Mouse (Mus musculus) bone marrow macrophage, adult 2 months (primary cell): ENCODE measurements around the gene Mpp3. TPM values are rescaled to one million over a fixed set of nuclear protein-coding genes. Genes with fewer than 3 reads are reported as not detected.

Experiments
- H3K27ac ChIP-seq: 2 replicates; pipeline ENCODE4 v1.5.1; 2012; ENCODE audit warnings: low read depth, low read length; ENCODE audit not compliant: insufficient read depth
- H3K4me1 ChIP-seq: 2 replicates; pipeline ENCODE4 v1.6.1; 2012; ENCODE audit warnings: low read length; ENCODE audit not compliant: control insufficient read depth, insufficient read depth
- H3K4me3 ChIP-seq: 2 replicates; pipeline ENCODE4 v1.5.1; 2012; ENCODE audit warnings: mild to moderate bottlenecking, low read length, moderate library complexity; ENCODE audit not compliant: insufficient read depth
- CTCF ChIP-seq: IDR thresholded peaks from 2 replicates; pipeline ENCODE4 v1.5.1; 2012; ENCODE audit warnings: low read depth, mild to moderate bottlenecking, low read length, moderate library complexity
- POLR2A ChIP-seq: IDR thresholded peaks from 2 replicates; pipeline ENCODE4 v1.6.1; 2012; ENCODE audit warnings: mild to moderate bottlenecking, low read depth, low read length, borderline replicate concordance
- polyA plus RNA-seq: library from polyadenylated mRNA; stranded (reverse); fragments of >200 nt; gene quantifications from 2 replicates; pipeline ENCODE4 v1.2.4, GENCODE M21; 2012; ENCODE audit not compliant: missing spikeins, insufficient read depth, insufficient read length

Gene Mpp3
- polyA plus RNA-seq, 1 experiment, result not detected

DNA sequence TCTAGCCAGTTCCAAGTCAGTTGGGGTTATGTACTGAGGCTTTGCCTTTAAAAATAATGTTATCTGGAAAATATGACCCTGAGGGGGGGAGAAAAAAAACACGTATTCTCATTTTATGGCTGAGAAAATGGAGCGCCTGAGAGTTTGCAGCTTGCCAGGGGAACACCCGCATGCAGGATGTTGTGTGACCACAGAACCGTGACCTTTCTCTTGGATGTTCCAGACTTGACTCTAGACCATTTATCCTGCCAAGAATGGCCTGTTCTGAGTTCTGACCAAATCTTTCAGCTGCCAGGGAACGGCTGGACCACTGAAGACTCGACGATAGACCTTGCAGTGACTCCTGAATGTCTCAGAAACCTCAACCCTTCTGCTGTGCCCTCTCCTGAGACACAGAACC lies 24.9 kb upstream of the Mpp3 start:
- H3K27ac ChIP-seq, result no peak overlapping the region
- no peaks in the 10 kb centered on the region for H3K4me1 ChIP-seq
- H3K4me3 ChIP-seq, result no peak overlapping the region
- TF ChIP-seq CTCF, result no peak
- no peak for TF ChIP-seq POLR2A

DNA sequence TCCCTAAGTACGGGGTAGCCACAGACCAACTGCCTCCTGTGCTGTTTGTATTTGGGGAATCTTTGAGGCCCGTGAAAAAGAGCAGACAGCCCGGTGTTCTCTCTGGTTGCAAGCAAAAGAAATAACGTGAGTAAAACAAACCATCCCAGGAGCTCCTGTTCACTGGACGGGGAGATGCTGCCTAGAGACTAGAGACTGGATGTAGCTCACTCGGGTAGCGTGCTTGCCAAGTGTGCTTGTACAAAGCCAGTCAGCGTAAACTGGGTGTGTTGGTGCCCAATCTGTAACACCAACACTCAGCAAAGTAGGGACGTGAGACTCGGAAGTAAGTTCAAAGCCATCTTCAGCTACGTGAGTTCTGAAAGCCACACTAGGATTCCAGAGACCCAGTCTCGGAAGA lies 24.4 kb upstream of the Mpp3 start:
- H3K4me1 ChIP-seq, result no peaks in the 10 kb centered on the region
- H3K27ac ChIP-seq, result no peak overlapping the region
- TF ChIP-seq POLR2A (no peak), CTCF (no peak)
- no peak overlapping the region for H3K4me3 ChIP-seq

DNA sequence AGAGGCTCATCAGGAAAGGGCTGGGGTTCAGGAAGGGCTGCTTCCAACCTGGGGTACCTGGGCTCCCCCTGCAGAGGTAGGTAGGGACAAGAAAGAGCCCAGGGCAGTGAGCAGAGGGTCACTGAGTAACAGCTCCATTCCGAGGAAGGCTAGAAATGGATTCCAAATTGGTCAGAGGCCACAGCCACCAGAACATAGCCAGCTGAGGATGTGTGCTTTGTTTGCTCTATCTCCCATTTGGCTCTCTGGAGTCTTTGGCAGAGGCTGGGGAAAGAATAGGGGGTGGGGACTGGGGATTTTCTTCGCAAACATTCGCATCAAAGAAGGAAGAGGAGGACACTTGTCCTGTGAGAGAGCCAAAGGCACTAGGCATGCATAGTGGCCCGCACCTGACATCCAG lies 23.7 kb upstream of the Mpp3 start:
- Histone ChIP-seq H3K4me3 (no peak overlapping the region), H3K4me1 (no peaks in the 10 kb centered on the region), H3K27ac (no peak overlapping the region)
- TF ChIP-seq POLR2A (no peak), CTCF (no peak)

DNA sequence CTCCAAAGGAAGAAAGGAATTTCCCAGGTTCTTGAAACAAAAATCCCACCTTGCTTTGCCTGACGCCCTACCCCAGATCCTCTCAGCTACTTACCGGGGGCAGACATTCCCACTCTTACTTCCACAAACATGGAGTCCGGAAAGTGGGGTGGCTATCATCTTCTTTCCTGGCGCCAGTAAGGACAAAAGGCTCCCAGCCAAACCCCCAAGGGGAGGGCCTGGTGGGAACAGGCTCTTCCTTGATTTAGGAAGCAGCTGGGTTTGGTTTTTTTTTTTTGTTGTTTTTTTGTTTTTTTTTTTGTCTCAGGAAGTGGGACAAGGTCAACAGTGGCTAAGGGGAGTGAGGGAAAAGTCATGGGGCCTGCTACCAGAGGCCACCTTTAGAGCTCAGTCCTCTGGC lies 23.3 kb upstream of the Mpp3 start:
- Histone ChIP-seq H3K4me3 (no peak overlapping the region), H3K4me1 (no peaks in the 10 kb centered on the region), H3K27ac (no peak overlapping the region)
- no peak for TF ChIP-seq POLR2A

DNA sequence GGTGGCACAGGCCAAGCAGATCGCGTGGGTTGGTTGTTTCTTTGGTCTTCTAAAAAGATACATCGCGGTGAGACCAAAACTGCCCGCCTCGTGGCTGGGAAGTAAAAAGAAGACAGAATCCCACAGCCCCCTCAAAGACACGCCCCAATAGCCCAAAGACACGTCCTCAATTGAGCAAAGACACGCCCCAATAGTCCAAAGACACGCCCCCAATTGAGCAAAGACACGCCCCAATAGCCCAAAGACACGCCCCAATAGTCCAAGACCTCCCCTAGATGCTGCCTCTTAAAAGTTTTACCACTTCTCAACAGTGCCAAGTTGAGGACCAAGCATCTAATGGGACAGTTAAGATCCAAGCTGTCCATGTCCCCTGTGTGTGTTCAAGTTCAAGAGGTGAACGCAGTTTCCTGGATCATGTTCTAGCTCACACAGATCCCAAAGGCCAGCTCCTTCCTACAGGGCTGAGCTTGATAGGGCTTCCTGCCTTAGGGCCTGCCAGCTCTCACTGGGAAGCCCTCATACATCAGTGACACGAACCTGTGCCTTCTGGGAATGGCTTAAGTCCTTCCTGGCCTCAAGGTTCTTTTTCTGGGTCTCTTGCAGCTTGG lies 21.7 kb upstream of the Mpp3 start:
- H3K4me3 ChIP-seq, result no peak overlapping the region
- H3K4me1 ChIP-seq, result no peaks in the 10 kb centered on the region
- no peak overlapping the region for H3K27ac ChIP-seq
- TF ChIP-seq POLR2A, result no peak
- TF ChIP-seq CTCF, result no peak

DNA sequence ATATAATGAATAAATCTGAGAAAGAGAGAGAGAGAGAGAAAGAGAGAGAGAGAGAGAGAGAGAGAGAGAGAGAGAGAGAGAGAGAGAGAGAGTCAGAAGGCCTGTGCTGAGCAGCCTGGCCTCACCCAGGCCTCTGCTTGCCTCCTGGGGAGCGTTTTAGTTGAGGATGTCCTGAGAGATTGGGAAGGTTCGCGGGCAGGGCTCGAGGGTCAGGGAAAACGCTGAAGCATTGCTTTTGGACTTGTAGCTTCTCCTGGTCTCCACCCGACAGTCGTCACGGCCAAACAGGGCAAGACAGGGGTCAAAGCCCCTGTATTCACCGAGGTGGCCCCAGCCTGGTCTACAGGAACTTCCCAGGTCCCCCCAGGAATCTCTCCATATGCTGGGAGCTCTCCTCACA lies 18.3 kb upstream of the Mpp3 start:
- TF ChIP-seq CTCF, result no peak
- Histone ChIP-seq H3K4me3 (no peak overlapping the region), H3K27ac (no peak overlapping the region), H3K4me1 (peaks cover 2% of the 10 kb centered on the region)

DNA sequence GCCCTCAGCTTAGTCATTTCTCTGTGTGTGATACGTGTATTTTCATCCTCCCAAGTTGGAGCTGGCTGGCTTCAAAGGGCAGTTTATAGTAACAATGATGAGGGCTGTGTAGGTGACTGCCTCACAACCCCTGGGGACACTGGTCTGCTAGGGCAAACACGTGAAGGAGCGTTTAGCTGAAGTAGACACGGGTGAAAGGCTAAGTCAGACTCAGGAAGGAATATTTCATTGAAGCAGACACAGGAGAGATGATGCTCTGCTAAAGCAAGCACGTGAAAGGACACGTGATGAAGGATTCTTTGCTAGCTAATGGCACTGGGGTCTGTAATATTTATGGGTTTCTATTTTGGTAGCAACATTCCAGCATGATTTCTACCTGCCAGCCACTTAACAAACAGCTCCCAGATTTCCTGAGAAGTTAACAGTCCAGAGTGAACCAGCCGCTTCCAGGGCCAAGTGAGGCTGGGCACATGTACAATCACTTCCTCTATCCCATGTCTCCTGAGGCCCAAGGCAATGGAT lies 16.5 kb upstream of the Mpp3 start:
- H3K27ac ChIP-seq, result no peak overlapping the region
- H3K4me1 ChIP-seq, result peaks cover 4% of the 10 kb centered on the region
- no peak overlapping the region for H3K4me3 ChIP-seq
- no peak for TF ChIP-seq CTCF
- no peak for TF ChIP-seq POLR2A

DNA sequence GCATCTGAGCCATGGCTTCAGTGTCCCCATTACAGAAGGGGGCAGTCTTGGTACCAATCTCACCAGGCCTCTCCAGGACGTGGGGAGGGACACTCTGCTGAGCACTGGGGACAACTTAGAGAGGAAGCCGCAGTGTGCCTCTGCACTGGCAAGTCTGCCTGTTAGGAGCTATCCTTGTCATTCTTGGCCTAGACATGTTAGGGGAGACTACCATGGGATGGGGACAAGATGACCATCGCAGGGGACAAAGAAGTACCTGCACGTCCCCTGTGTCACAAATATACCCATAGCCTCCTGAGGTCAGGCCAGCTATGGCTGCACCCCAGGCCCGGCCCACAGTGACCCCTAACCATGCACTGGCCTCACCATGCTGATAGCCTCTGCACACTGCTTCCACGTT lies 15.1 kb upstream of the Mpp3 start:
- Histone ChIP-seq H3K4me3 (no peak overlapping the region), H3K27ac (no peak overlapping the region), H3K4me1 (peaks cover 4% of the 10 kb centered on the region)
- TF ChIP-seq POLR2A, result no peak
- no peak for TF ChIP-seq CTCF

DNA sequence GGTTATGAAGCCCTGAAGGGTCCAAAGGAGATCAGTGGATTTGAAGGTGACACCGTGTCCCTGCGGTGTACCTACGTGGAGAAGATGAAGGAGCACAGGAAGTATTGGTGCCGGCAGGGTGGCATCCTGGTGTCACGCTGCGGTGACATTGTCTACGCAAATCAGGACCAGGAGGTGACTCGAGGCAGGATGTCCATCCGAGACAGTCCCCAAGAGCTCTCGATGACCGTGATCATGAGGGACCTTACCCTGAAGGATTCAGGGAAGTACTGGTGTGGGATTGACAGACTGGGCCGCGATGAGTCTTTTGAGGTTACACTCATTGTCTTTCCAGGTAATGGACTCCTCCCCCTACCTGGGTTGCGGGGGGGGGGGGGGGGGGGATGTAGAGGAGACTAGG lies 14.7 kb upstream of the Mpp3 start:
- Histone ChIP-seq H3K4me1 (peaks cover 4% of the 10 kb centered on the region), H3K4me3 (no peak overlapping the region), H3K27ac (no peak overlapping the region)
- no peak for TF ChIP-seq POLR2A
- no peak for TF ChIP-seq CTCF

DNA sequence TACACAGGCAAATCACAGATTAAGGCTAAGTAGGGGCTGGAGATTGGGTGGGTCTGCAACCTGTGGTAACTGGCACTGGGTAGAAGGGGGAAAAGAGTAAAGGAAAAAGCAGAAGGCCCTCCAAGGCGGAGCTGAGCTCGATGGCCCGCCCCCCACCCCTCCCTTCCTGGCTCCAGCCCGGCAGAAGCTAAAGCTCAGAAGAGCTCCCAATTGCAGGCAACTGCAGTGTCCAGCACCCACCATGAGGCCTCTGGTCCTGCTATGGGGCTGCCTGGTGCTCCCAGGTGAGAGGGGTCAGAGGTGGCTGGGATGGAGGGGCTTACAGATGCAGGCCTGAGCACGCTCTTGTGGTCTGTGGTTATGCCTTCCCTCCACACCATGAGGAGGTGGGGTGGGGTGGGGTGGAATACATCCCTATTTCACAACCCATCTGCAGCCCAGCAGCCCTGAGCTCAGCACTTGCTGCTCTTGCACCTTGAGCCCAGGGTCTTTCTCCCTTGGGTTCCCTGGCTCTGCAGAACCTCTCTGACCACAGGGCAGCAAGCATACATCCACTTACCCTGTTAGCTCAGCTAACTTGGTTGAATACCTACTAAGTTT lies 13.2 kb upstream of the Mpp3 start, which contains the start of gene Cd300lg:
TSS of gene Cd300lg (plus strand) at position 160 of the 600 bp plus-strand sequence.
- TF ChIP-seq POLR2A (no peak), CTCF (no peak)
- Histone ChIP-seq H3K4me3 (peak within 1 kb of the TSS; percentile 43), H3K27ac (no peak within 1 kb of the TSS), H3K4me1 (peaks cover 4% of the 10 kb centered on the region)
